Mouse (Mus musculus) hindbrain, embryonic 13.5 days (tissue): Measurements from ENCODE around the gene Enpp3. TPM values are rescaled to one million over a fixed set of nuclear protein-coding genes. Genes with fewer than 3 reads are reported as not detected.
"Not testable (repeated sequence)": the region's sequence is repeated elsewhere in the genome, so short reads cannot be mapped to it uniquely, and the experiment has no call there.

Source experiments
- ATAC-seq: fragments of 200-750 bp; cut with Nextera tagmentation; 2 replicates; pipeline ENCODE4 v1.8.0; 2017; ENCODE audit warnings: moderate TSS enrichment; ENCODE audit not compliant: low FRiP score
- H3K27ac ChIP-seq: fragments of 300-500 bp; sonication (generic); 2 replicates; pipeline ENCODE4 v1.5.1; 2015; ENCODE audit warnings: inconsistent platforms, mild to moderate bottlenecking, moderate library complexity
- H3K27me3 ChIP-seq: fragments of 300-500 bp; sonication (generic); 2 replicates; pipeline ENCODE4 v1.6.1; 2015; ENCODE audit warnings: mild to moderate bottlenecking, inconsistent platforms
- H3K36me3 ChIP-seq: fragments of 300-500 bp; sonication (generic); 2 replicates; pipeline ENCODE4 v1.6.1; 2015; ENCODE audit warnings: mild to moderate bottlenecking, inconsistent platforms
- H3K4me1 ChIP-seq: fragments of 300-500 bp; sonication (generic); replicated peaks from 2 replicates; pipeline ENCODE4 v1.6.1; 2015; ENCODE audit warnings: inconsistent platforms
- H3K4me2 ChIP-seq: fragments of 300-500 bp; sonication (generic); 2 replicates; pipeline ENCODE4 v1.6.1; 2015; ENCODE audit warnings: inconsistent platforms, mild to moderate bottlenecking, moderate library complexity
- H3K4me3 ChIP-seq: fragments of 300-500 bp; sonication (generic); 2 replicates; pipeline ENCODE4 v1.5.1; 2015; ENCODE audit warnings: mild to moderate bottlenecking, inconsistent platforms
- H3K9ac ChIP-seq: fragments of 300-500 bp; sonication (generic); 2 replicates; pipeline ENCODE4 v1.6.1; 2015; ENCODE audit warnings: mild to moderate bottlenecking, inconsistent platforms
- H3K9me3 ChIP-seq: fragments of 300-500 bp; sonication (generic); 2 replicates; pipeline ENCODE4 v1.6.1; 2016; ENCODE audit warnings: inconsistent platforms
- WGBS: fragments of 180-500 bp; shearing (Covaris S2); methylation state at CpG from one replicate; pipeline ENCODE4 v1.1.7; 2015; 5-methylcytosine and 5-hydroxymethylcytosine counted together
- polyA plus RNA-seq: library from polyadenylated mRNA; unstranded; fragments of >200 nt; fragmentation: Nextera tagmentation; extraction: Ambion mirVana; gene quantifications from 2 replicates; pipeline ENCODE4 v1.2.1, GENCODE M21; 2015

The Enpp3 gene
- polyA plus RNA-seq, 1 experiment from 2014 or later = 4.6 TPM

- Histone ChIP-seq H3K4me3 (no peak overlapping the region), H3K4me1 (no peaks in the 10 kb centered on the region), H3K27ac (no peak overlapping the region), H3K27me3 (no peaks in the 10 kb centered on the region), H3K9me3 (no peaks in the 10 kb centered on the region), H3K9ac (no peak overlapping the region), H3K36me3 (no peaks in the 10 kb centered on the region), H3K4me2 (no peak overlapping the region)
- no peak for ATAC-seq
- 67% methylated on average over 10 of the region's 10 CpGs for WGBS
Measured at GRCm38 (mm10) chr10:24810639-24811038, 32.0 kb downstream of the Enpp3 start.

- Histone ChIP-seq H3K36me3 (peaks cover 6% of the 10 kb centered on the region), H3K9me3 (no peaks in the 10 kb centered on the region), H3K4me1 (no peaks in the 10 kb centered on the region), H3K9ac (no peak overlapping the region), H3K4me2 (no peak overlapping the region), H3K4me3 (no peak overlapping the region), H3K27me3 (no peaks in the 10 kb centered on the region), H3K27ac (no peak overlapping the region)
- ATAC-seq = no peak
- WGBS = 94% methylated on average over 5 of the region's 5 CpGs
Measured at GRCm38 (mm10) chr10:24806756-24807155, 35.9 kb downstream of the Enpp3 start.

DNA sequence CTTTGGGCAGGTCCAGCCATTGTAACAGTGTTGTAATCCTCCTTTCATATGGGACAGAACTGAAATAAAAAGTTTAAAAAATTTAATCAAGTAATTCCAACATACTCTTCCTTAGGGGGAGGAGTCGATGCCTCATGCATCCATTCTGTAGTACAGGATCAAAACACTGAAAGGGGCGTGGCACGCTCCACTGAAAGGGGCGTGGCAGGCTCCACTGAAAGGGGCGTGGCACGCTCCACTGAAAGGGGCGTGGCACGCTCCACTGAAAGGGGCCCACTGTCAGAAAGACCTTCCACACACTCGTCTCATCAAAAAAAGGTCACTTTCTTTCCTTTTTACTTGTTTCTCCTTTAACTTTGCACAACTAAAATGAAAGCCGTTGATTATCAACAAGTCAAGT is 36.7 kb downstream of the Enpp3 start:
- no peak overlapping the region for H3K27ac ChIP-seq
- no peak for ATAC-seq
- H3K4me2 ChIP-seq = no peak overlapping the region
- no peaks in the 10 kb centered on the region for H3K9me3 ChIP-seq
- no peaks in the 10 kb centered on the region for H3K4me1 ChIP-seq
- peaks cover 6% of the 10 kb centered on the region for H3K36me3 ChIP-seq
- no peak overlapping the region for H3K9ac ChIP-seq
- no peak overlapping the region for H3K4me3 ChIP-seq
- no peaks in the 10 kb centered on the region for H3K27me3 ChIP-seq
- 93% methylated on average over 10 of the region's 10 CpGs for WGBS

GRCm38 (mm10) chr10:24805173-24805572 is 37.5 kb downstream of the Enpp3 start:
- no peak for ATAC-seq
- WGBS = 72% methylated on average over 2 of the region's 2 CpGs
- H3K4me1 ChIP-seq = no peaks in the 10 kb centered on the region
- no peaks in the 10 kb centered on the region for H3K9me3 ChIP-seq
- H3K4me3 ChIP-seq = no peak overlapping the region
- H3K27ac ChIP-seq = no peak overlapping the region
- H3K27me3 ChIP-seq = no peaks in the 10 kb centered on the region
- H3K9ac ChIP-seq = no peak overlapping the region
- peaks cover 6% of the 10 kb centered on the region for H3K36me3 ChIP-seq
- no peak overlapping the region for H3K4me2 ChIP-seq

DNA sequence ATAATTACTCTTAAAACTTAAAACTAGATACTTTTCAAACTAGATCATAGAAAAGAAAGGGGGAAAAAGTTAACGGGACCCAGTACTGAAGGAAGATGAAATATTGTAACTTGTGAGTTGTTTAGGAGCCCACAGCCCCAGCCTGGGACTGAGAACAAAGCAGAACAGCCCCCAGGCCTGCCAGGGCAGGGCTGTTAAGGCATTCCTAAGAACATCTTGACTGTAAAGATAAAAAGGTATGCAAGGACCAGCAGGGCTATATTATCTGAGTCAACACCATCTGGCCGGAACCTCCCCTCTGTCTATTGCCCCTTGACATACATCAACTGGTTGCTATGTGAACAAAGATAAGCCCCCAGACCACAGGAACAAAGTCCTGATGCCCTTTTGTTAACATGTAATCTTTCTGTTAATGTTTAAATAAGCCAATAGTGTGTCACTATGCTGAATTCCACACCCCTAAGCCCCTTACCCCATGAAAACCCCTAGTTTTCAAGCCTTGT is 39.8 kb downstream of the Enpp3 start:
- not testable (repeated sequence) for H3K9ac ChIP-seq, H3K4me1 ChIP-seq, H3K36me3 ChIP-seq, H3K27ac ChIP-seq, ATAC-seq, H3K4me2 ChIP-seq, H3K27me3 ChIP-seq, H3K4me3 ChIP-seq, H3K9me3 ChIP-seq
- 95% methylated on average over 2 of the region's 2 CpGs for WGBS

GRCm38 (mm10) chr10:24801796-24802195 is 40.8 kb downstream of the Enpp3 start:
- Histone ChIP-seq H3K36me3 (peaks cover 6% of the 10 kb centered on the region), H3K9me3 (no peaks in the 10 kb centered on the region), H3K4me1 (no peaks in the 10 kb centered on the region), H3K9ac (no peak overlapping the region), H3K4me3 (no peak overlapping the region), H3K27ac (no peak overlapping the region), H3K27me3 (no peaks in the 10 kb centered on the region), H3K4me2 (no peak overlapping the region)
- ATAC-seq = no peak
- WGBS = 93% methylated on average over 2 of the region's 2 CpGs

GRCm38 (mm10) chr10:24797246-24797645 is 45.4 kb downstream of the Enpp3 start:
- H3K36me3 ChIP-seq = no peaks in the 10 kb centered on the region; the same call in 1 of the 2 replicates
- H3K9ac ChIP-seq = no peak overlapping the region
- H3K4me1 ChIP-seq = no peaks in the 10 kb centered on the region
- no peak overlapping the region for H3K4me3 ChIP-seq
- no peak overlapping the region for H3K27ac ChIP-seq
- no peak overlapping the region for H3K4me2 ChIP-seq
- ATAC-seq = no peak
- no peaks in the 10 kb centered on the region for H3K27me3 ChIP-seq
- 50% methylated on average over 5 of the region's 5 CpGs for WGBS
- no peaks in the 10 kb centered on the region for H3K9me3 ChIP-seq

- Histone ChIP-seq H3K27ac (no peak overlapping the region), H3K4me3 (no peak overlapping the region), H3K4me2 (no peak overlapping the region), H3K27me3 (no peaks in the 10 kb centered on the region), H3K4me1 (no peaks in the 10 kb centered on the region), H3K9me3 (no peaks in the 10 kb centered on the region), H3K36me3 (no peaks in the 10 kb centered on the region), H3K9ac (no peak overlapping the region)
- WGBS = 92% methylated on average over 7 of the region's 7 CpGs
- no peak for ATAC-seq
Measured at GRCm38 (mm10) chr10:24792756-24793155, 49.9 kb downstream of the Enpp3 start.

DNA sequence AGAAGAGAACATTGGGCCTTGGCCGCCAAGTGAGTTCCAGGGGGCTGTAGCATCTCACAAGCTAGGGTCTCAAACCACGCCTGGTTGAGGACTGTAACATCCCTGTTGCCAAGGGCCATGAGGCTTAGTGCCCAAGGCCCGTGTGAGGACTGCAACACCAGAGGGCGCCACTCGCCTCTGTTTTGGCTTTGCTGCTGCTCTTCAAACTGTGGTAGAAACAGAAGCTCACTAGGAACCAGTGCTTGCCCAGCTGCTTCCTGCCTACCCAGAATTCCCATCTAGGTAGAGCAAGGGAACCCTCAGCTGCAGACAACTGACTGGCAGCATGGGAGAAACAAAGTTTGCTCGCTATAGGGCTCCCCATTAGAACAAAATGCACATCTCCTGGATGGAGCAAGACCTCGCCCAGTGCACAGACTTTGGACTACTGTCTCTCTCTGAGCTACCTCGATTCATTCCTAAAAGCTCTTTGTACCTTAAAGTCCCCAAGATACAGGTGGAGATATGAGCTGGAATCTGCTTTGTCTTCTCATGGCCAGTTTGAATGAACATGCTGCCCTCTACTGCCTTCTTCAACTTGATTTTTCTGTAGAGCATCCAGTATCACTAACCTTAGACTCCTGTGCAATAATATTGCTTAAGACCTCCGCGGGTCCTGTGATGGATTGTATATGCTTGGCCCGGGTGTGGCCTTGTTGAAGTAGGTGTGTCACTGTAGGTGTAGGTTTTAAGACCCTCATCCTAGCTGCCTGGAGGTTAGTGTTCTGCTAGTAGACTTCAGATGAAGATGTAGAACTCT is 52.7 kb downstream of the Enpp3 start:
- H3K27me3 ChIP-seq = no peaks in the 10 kb centered on the region

DNA sequence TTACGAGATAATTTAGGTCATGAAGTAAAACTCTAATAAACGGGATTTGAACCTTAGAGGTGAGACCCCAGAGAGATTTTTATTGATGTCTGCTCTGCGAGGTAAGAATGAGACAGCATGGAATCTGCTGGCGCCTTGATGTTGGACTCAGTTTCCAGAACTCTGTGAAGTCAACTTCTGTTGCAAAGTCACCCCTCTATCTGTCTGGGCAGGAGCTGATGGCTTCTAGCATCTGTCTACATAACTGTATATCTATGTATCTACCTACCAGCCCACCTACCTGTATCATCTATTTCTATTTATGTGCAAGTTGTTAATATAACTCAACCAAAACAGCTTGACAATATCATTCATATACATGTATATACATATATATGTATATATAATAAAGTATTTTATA is 57.3 kb downstream of the Enpp3 start:
- Histone ChIP-seq H3K4me3 (no peak overlapping the region), H3K4me2 (no peak overlapping the region), H3K27ac (no peak overlapping the region), H3K36me3 (no peaks in the 10 kb centered on the region), H3K9ac (no peak overlapping the region), H3K9me3 (no peaks in the 10 kb centered on the region), H3K4me1 (no peaks in the 10 kb centered on the region), H3K27me3 (no peaks in the 10 kb centered on the region)
- 91% methylated on average over 4 of the region's 4 CpGs for WGBS
- no peak for ATAC-seq

More for the DNA sequence above, 52.7 kb downstream of the Enpp3 start:
- H3K9me3 ChIP-seq = no peaks in the 10 kb centered on the region
- 83% methylated on average over 11 of the region's 11 CpGs for WGBS
- no peaks in the 10 kb centered on the region for H3K4me1 ChIP-seq
- H3K9ac ChIP-seq = no peak overlapping the region
- H3K36me3 ChIP-seq = no peaks in the 10 kb centered on the region
- ATAC-seq = no peak
- no peak overlapping the region for H3K27ac ChIP-seq
- no peak overlapping the region for H3K4me3 ChIP-seq
- H3K4me2 ChIP-seq = no peak overlapping the region

- no peaks in the 10 kb centered on the region for H3K4me1 ChIP-seq
- 95% methylated on average over 9 of the region's 9 CpGs for WGBS
Measured at GRCm38 (mm10) chr10:24784624-24785276, 57.9 kb downstream of the Enpp3 start.

DNA sequence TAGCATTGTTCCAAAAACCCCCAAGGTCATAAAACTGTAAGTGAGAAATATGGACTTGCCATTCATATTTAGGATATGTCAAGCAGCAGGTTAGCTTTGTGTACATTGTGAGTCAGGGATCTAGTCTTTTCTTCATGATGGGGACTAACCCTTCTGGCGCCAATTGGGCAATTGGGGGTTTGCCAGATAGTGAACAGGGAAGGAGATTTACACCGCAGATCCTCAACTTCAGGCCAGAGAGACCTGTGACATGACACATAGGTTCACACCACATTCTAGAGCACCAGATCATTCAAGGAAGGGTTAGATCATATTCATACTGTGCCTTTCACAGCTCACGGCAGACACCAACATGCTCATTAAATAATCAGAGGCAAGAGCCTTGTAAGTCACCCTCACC is 58.7 kb downstream of the Enpp3 start:
- no peak overlapping the region for H3K9ac ChIP-seq
- ATAC-seq = no peak
- no peaks in the 10 kb centered on the region for H3K9me3 ChIP-seq
- no peak overlapping the region for H3K4me3 ChIP-seq
- H3K4me1 ChIP-seq = no peaks in the 10 kb centered on the region
- H3K27me3 ChIP-seq = no peaks in the 10 kb centered on the region
- H3K36me3 ChIP-seq = no peaks in the 10 kb centered on the region
- H3K27ac ChIP-seq = no peak overlapping the region
- H3K4me2 ChIP-seq = no peak overlapping the region
- 89% methylated on average over 3 of the region's 3 CpGs for WGBS

More at GRCm38 (mm10) chr10:24784624-24785276, 57.9 kb downstream of the Enpp3 start:
- Histone ChIP-seq H3K4me2 (no peak overlapping the region), H3K4me3 (no peak overlapping the region), H3K9me3 (no peaks in the 10 kb centered on the region), H3K36me3 (no peaks in the 10 kb centered on the region), H3K27ac (no peak overlapping the region), H3K9ac (no peak overlapping the region), H3K27me3 (no peaks in the 10 kb centered on the region)
- ATAC-seq = no peak

GRCm38 (mm10) chr10:24778643-24779020 is 64.0 kb downstream of the Enpp3 start:
- Histone ChIP-seq H3K9ac (no peak overlapping the region), H3K4me3 (no peak overlapping the region), H3K36me3 (no peaks in the 10 kb centered on the region), H3K9me3 (no peaks in the 10 kb centered on the region), H3K27ac (no peak overlapping the region), H3K27me3 (no peaks in the 10 kb centered on the region), H3K4me1 (no peaks in the 10 kb centered on the region), H3K4me2 (no peak overlapping the region)
- 83% methylated on average over 11 of the region's 11 CpGs for WGBS
- ATAC-seq = no peak
